Mouse (Mus musculus) neural tube, embryonic 15.5 days (tissue): ENCODE results near the gene Iqgap1. TPM values are rescaled to one million over a fixed set of nuclear protein-coding genes. Genes with fewer than 3 reads are reported as not detected.
"Not testable (repeated sequence)": the region's sequence is repeated elsewhere in the genome, so short reads cannot be mapped to it uniquely, and the experiment has no call there.

Experiments used
- ATAC-seq: fragments of 200-750 bp; cut with Nextera tagmentation; 2 replicates; pipeline ENCODE4 v1.8.0; 2017; ENCODE audit warnings: mild to moderate bottlenecking, moderate TSS enrichment, moderate library complexity; ENCODE audit not compliant: low FRiP score
- H3K27ac ChIP-seq: fragments of 300-500 bp; sonication (generic); replicated peaks from 2 replicates; pipeline ENCODE4 v1.5.1; 2015; ENCODE audit warnings: mild to moderate bottlenecking, inconsistent platforms
- H3K27me3 ChIP-seq: fragments of 300-500 bp; sonication (generic); replicated peaks from 2 replicates; pipeline ENCODE4 v1.6.1; 2015; ENCODE audit warnings: inconsistent platforms
- H3K36me3 ChIP-seq: fragments of 300-500 bp; sonication (generic); 2 replicates; pipeline ENCODE4 v1.6.1; 2015; ENCODE audit warnings: inconsistent platforms
- H3K4me1 ChIP-seq: fragments of 300-500 bp; sonication (generic); 2 replicates; pipeline ENCODE4 v1.6.1; 2015; ENCODE audit warnings: inconsistent platforms
- H3K4me2 ChIP-seq: fragments of 300-500 bp; sonication (generic); 2 replicates; pipeline ENCODE4 v1.6.1; 2015; ENCODE audit warnings: inconsistent platforms, mild to moderate bottlenecking, moderate library complexity
- H3K4me3 ChIP-seq: fragments of 300-500 bp; sonication (generic); replicated peaks from 2 replicates; pipeline ENCODE4 v1.5.1; 2015; ENCODE audit warnings: mild to moderate bottlenecking, inconsistent platforms
- H3K9ac ChIP-seq: fragments of 300-500 bp; sonication (generic); replicated peaks from 2 replicates; pipeline ENCODE4 v1.6.1; 2015; ENCODE audit warnings: mild to moderate bottlenecking, inconsistent platforms
- H3K9me3 ChIP-seq: fragments of 300-500 bp; sonication (generic); replicated peaks from 2 replicates; pipeline ENCODE4 v1.6.1; 2016; ENCODE audit warnings: inconsistent platforms
- WGBS: fragments of 180-500 bp; shearing (Covaris S2); methylation state at CpG from one replicate; pipeline ENCODE4 v1.1.7; 2015; ENCODE audit warnings: mixed read lengths; 5-methylcytosine and 5-hydroxymethylcytosine counted together
- polyA plus RNA-seq: library from polyadenylated mRNA; unstranded; fragments of >200 nt; fragmentation: Nextera tagmentation; extraction: Ambion mirVana; gene quantifications from 2 replicates; pipeline ENCODE4 v1.2.1, GENCODE M21; 2015

The Iqgap1 gene
- polyA plus RNA-seq, 1 experiment from 2014 or later: 18.1 TPM

GRCm38 (mm10) chr7:80753613-80754012, 72.2 kb downstream of the Iqgap1 start:
- Histone ChIP-seq H3K9me3 (no peaks in the 10 kb centered on the region), H3K4me3 (no peak overlapping the region), H3K9ac (no peak overlapping the region), H3K36me3 (peaks cover 72% of the 10 kb centered on the region), H3K4me1 (no peaks in the 10 kb centered on the region), H3K4me2 (no peak overlapping the region), H3K27ac (no peak overlapping the region), H3K27me3 (no peaks in the 10 kb centered on the region)
- ATAC-seq: no peak
- 85% methylated on average over 2 of the region's 2 CpGs for WGBS

- no peak overlapping the region for H3K4me2 ChIP-seq
- no peak overlapping the region for H3K9ac ChIP-seq
- no peak for ATAC-seq
- H3K9me3 ChIP-seq: no peaks in the 10 kb centered on the region
- H3K4me3 ChIP-seq: no peak overlapping the region
- H3K4me1 ChIP-seq: peaks cover 15% of the 10 kb centered on the region
- H3K36me3 ChIP-seq: peaks cover 57% of the 10 kb centered on the region
- WGBS: 57% methylated on average over 6 of the region's 6 CpGs
- no peaks in the 10 kb centered on the region for H3K27me3 ChIP-seq
- H3K27ac ChIP-seq: no peak overlapping the region
These were observed 76.2 kb downstream of the Iqgap1 start for GRCm38 (mm10) chr7:80749624-80750023.

- Histone ChIP-seq H3K4me1 (peaks cover 15% of the 10 kb centered on the region), H3K36me3 (peaks cover 61% of the 10 kb centered on the region)
- H3K27me3 ChIP-seq, H3K4me3 ChIP-seq, H3K4me2 ChIP-seq, H3K27ac ChIP-seq, H3K9ac ChIP-seq, ATAC-seq, H3K9me3 ChIP-seq: not testable (repeated sequence)
- 93% methylated on average over 10 of the region's 10 CpGs for WGBS
These were observed 76.7 kb downstream of the Iqgap1 start for GRCm38 (mm10) chr7:80749109-80749508.

- Histone ChIP-seq H3K27me3 (no peaks in the 10 kb centered on the region), H3K4me3 (no peak overlapping the region), H3K9ac (no peak overlapping the region), H3K36me3 (peaks cover 63% of the 10 kb centered on the region), H3K4me2 (no peak overlapping the region), H3K9me3 (no peaks in the 10 kb centered on the region), H3K27ac (no peak overlapping the region), H3K4me1 (peaks cover 17% of the 10 kb centered on the region)
- WGBS: 81% methylated on average over 7 of the region's 7 CpGs
- no peak for ATAC-seq
These were observed 78.4 kb downstream of the Iqgap1 start for GRCm38 (mm10) chr7:80747371-80747770.

- Histone ChIP-seq H3K27me3 (no peaks in the 10 kb centered on the region), H3K9ac (no peak overlapping the region), H3K9me3 (no peaks in the 10 kb centered on the region), H3K36me3 (peaks cover 61% of the 10 kb centered on the region), H3K4me2 (no peak overlapping the region), H3K27ac (no peak overlapping the region), H3K4me1 (peaks cover 17% of the 10 kb centered on the region), H3K4me3 (no peak overlapping the region)
- 11% methylated on average over 5 of the region's 5 CpGs for WGBS
- ATAC-seq: no peak
These were observed 79.5 kb downstream of the Iqgap1 start for GRCm38 (mm10) chr7:80746166-80746761.

- H3K27me3 ChIP-seq: no peaks in the 10 kb centered on the region
- no peaks in the 10 kb centered on the region for H3K9me3 ChIP-seq
- no peak overlapping the region for H3K27ac ChIP-seq
- no peak overlapping the region for H3K4me2 ChIP-seq
- WGBS: 9% methylated on average over 3 of the region's 3 CpGs
- peaks cover 17% of the 10 kb centered on the region for H3K4me1 ChIP-seq
- no peak overlapping the region for H3K4me3 ChIP-seq
- H3K9ac ChIP-seq: no peak overlapping the region
- peaks cover 56% of the 10 kb centered on the region for H3K36me3 ChIP-seq
- ATAC-seq: no peak
These were observed 80.0 kb downstream of the Iqgap1 start for GRCm38 (mm10) chr7:80745746-80746145.

GRCm38 (mm10) chr7:80745250-80745649, 80.5 kb downstream of the Iqgap1 start:
- Histone ChIP-seq H3K27me3 (no peaks in the 10 kb centered on the region), H3K4me1 (peaks cover 17% of the 10 kb centered on the region), H3K9ac (no peak overlapping the region), H3K36me3 (peaks cover 56% of the 10 kb centered on the region), H3K4me3 (no peak overlapping the region), H3K27ac (no peak overlapping the region; the same call in 1 of the 2 replicates), H3K9me3 (no peaks in the 10 kb centered on the region), H3K4me2 (no peak overlapping the region)
- 14% methylated on average over 9 of the region's 9 CpGs for WGBS
- ATAC-seq: no peak; the same call in 1 of the 2 replicates

GRCm38 (mm10) chr7:80743920-80744630, 81.7 kb downstream of the Iqgap1 start:
- Histone ChIP-seq H3K9ac (no peak overlapping the region), H3K4me2 (no peak overlapping the region), H3K4me3 (no peak overlapping the region), H3K4me1 (peaks cover 17% of the 10 kb centered on the region), H3K9me3 (no peaks in the 10 kb centered on the region), H3K36me3 (peaks cover 60% of the 10 kb centered on the region), H3K27ac (no peak overlapping the region), H3K27me3 (no peaks in the 10 kb centered on the region)
- ATAC-seq: no peak
- 77% methylated on average over 9 of the region's 9 CpGs for WGBS

- no peaks in the 10 kb centered on the region for H3K9me3 ChIP-seq
- H3K27ac ChIP-seq: no peak overlapping the region
- H3K4me1 ChIP-seq: peaks cover 17% of the 10 kb centered on the region
- WGBS: 94% methylated on average over 3 of the region's 3 CpGs
- H3K36me3 ChIP-seq: peaks cover 59% of the 10 kb centered on the region
- no peak overlapping the region for H3K9ac ChIP-seq
- no peak overlapping the region for H3K4me3 ChIP-seq
- ATAC-seq: no peak
- no peaks in the 10 kb centered on the region for H3K27me3 ChIP-seq
- no peak overlapping the region for H3K4me2 ChIP-seq
These were observed 83.1 kb downstream of the Iqgap1 start for GRCm38 (mm10) chr7:80742671-80743070.

GRCm38 (mm10) chr7:80740954-80741353, 84.8 kb downstream of the Iqgap1 start:
- H3K4me1 ChIP-seq: peaks cover 11% of the 10 kb centered on the region
- no peaks in the 10 kb centered on the region for H3K27me3 ChIP-seq
- H3K4me2 ChIP-seq: no peak overlapping the region
- WGBS: 34% methylated on average over 6 of the region's 7 CpGs
- no peak for ATAC-seq
- H3K4me3 ChIP-seq: no peak overlapping the region
- no peaks in the 10 kb centered on the region for H3K9me3 ChIP-seq
- H3K27ac ChIP-seq: no peak overlapping the region
- H3K9ac ChIP-seq: no peak overlapping the region
- H3K36me3 ChIP-seq: peaks cover 74% of the 10 kb centered on the region

GRCm38 (mm10) chr7:80736199-80736598, 89.6 kb downstream of the Iqgap1 start:
- no peaks in the 10 kb centered on the region for H3K4me1 ChIP-seq
- H3K27ac ChIP-seq: no peak overlapping the region
- no peak overlapping the region for H3K4me2 ChIP-seq
- 92% methylated on average over 10 of the region's 10 CpGs for WGBS
- no peak overlapping the region for H3K4me3 ChIP-seq
- no peak for ATAC-seq
- H3K27me3 ChIP-seq: no peaks in the 10 kb centered on the region
- peaks cover 73% of the 10 kb centered on the region for H3K36me3 ChIP-seq
- no peak overlapping the region for H3K9ac ChIP-seq
- no peaks in the 10 kb centered on the region for H3K9me3 ChIP-seq

- H3K4me2 ChIP-seq: no peak overlapping the region
- no peak overlapping the region for H3K4me3 ChIP-seq
- H3K27me3 ChIP-seq: no peaks in the 10 kb centered on the region
- H3K36me3 ChIP-seq: peaks cover 67% of the 10 kb centered on the region
- H3K9ac ChIP-seq: no peak overlapping the region
- WGBS: 79% methylated on average over 11 of the region's 11 CpGs
- no peaks in the 10 kb centered on the region for H3K9me3 ChIP-seq
- no peak for ATAC-seq
- H3K27ac ChIP-seq: no peak overlapping the region
- H3K4me1 ChIP-seq: no peaks in the 10 kb centered on the region
These were observed 92.8 kb downstream of the Iqgap1 start for GRCm38 (mm10) chr7:80732986-80733385.
